Mouse (Mus musculus) testis, postnatal 14 days (tissue): ENCODE results near the gene Patj.

Experiments used
- DNase-seq: peaks from one replicate; pipeline ENCODE4 v3.0.0; 2021; ENCODE audit warnings: low spot score

Patj gene

DNA sequence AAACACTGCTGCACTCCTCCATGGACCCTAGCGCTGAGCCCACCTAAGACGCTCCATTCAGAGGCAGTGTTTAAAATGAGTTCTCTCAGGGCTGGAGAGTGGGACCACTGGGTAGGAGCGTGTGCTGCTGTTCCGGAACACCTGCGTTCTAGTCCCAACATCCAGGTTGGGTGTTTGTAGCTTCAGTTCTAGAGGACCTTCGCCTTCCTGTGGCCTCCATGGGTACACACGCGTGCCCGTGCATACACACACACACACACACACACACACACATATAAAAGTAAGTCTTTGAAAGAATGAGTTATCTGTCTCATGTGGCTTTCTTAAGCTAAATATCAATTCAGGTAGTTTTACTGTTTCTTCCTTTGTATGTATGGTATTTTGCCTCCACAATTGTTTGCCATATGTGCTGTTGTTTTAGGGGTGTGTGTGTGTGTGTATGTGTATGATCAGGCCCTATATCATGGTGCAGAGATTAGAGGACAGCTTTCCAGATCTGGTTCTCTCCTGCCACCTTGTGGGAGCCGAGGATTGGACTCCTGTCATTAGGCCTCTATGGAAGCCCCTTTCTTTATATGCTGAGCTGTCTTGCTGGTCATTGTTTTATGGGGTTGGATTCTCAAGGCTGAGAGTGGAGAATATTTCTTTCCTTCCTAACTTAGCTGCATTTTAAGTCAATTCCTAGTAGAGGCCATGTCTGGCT lies 49.0 kb downstream of the Patj start:
- DNase-seq = no peak

DNA sequence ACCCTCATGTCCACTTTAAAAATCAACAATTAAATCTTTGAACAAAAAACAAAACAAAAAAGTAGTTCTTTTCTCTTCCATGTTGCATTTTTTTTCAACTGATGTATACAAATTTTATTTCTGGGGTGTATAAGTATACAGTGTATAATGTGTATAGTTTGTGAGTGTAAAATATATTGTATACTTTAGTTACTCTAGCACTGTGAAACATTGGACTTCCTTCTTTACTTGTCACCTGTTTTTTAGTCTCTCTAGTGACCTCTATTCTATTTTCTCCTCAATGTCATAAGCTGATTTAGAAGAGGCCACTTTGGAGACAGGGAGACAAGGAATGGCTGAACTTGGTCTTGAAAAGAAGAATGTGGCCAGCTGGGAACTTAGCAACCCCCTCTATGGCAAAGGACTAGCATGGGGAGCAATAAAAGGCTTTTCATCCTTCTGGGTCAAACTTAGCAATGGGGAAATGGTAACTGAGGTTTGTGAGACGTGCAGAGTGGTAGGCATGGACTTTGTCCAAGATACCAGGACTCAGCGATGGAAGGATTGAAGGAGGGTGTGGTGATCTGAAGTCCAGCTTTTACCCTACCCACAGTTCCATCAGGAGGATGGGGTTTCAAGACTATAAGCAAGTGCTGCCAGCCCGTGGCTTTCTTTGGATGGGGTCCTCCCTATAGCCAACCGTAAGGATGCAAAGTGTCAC lies 54.1 kb downstream of the Patj start:
- DNase-seq = no peak

DNA sequence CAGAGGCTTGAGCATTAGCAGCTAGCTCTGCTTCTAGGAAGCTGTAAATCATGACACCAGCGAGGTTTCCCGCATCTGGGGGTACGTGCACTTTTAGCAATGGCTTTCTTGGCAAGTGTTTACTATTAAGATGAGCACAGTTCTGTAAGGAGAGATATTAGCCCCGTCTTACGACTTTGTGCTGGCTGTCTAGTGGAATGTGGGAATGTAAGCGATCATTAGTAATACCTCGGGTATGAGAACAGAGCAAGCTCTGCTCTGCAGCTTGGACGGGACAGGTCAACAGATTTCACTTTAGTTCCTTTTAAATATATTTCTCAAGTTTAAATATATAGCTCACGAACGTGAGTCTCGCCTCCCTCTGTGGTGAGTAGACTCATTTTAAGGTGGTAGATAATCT lies 54.7 kb downstream of the Patj start:
- DNase-seq = no peak

DNA sequence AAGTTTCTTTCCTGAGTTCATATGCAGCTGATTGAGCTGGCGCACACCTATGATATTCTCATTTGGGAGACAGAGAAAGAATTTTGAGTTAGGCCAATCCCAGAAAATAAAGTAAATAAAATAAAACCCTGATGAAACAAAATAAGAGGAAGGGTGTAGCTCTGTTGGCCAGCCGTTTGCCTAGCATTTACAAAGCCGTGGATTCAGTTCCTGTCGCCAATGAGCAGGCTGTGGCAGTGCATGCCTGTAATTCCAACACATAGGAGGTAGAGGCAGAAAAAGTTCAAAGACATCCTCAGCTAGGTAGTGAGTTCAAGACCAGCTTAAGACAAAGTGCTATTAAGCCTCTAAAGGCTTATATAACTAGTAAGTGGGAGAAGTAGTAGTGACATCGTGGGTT lies 55.2 kb downstream of the Patj start:
- DNase-seq = no peak

DNA sequence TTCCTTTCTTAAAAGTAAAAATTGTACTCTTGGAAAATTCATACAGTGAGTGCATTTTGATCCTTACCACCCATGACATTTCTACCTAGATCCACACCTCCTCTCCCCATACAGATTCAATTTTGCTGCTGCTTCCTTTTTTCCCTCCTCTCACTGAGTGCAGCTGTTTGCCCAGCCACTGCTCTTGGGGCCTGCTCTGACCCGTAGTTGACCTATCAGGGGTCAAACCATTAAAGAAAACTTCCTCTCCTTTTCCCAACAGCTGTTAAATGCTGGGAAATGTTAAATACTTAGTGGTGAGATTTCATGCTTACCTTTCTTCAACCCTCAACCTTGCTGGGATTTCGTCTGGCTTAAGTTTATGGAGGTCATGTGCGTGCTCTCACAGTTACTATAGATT lies 55.7 kb downstream of the Patj start:
- DNase-seq = no peak

DNA sequence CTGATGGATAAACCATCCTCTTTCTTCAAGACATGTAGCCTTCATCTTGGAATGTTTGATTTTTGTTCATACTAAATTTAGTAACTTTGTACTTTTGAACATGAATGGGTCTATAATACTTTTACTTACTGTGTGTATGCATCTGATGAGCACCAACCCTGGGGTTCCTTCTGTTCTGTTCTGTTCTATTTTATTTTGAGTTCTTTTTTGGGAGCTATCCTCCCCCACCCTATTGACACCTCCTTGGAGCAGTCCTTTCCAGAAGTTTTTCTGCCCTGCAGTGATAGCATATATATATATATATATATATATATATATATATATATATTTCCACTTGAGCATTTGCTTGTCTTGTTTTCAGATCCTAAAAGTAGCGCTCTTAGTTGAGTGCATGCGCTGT lies 57.1 kb downstream of the Patj start:
- no peak for DNase-seq

DNA sequence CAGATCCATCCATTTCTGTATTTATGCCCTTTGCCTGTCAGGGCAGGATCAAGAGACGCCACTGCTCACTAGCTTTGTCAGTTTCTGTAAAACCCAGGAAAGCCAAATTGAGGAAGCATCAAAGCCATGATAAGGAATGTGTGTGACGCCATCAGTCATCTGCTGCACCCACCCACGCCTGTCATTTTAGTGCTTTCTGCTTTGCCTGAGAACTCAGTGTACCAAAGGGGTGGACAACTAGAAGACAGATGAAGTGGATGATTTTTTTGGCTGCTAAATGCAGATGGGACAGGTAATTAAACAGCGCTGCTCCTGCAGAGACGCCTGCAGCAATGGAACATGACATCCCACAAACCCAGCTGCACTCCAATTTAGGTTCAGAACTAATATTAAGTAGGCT lies 57.6 kb downstream of the Patj start:
- DNase-seq = no peak

DNA sequence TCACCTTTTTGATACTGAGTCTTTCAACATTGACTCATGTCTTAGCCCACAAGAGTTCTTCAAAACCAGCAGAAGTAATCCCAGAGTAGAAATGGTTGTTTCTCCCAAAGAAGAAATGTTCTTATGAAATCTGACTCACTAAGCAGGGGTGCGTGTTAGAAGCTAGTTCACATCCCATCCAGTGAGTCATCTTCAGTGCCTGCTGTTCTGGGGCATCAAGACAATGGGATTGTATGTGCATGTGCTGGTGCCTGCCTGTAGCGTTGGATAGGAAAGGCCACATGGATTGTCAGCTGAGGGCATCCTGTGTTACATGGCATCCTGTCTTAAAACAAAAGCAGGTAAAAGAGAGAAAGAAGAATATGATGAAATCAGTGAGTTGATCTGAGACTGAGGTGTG lies 59.8 kb downstream of the Patj start:
- no peak for DNase-seq

DNA sequence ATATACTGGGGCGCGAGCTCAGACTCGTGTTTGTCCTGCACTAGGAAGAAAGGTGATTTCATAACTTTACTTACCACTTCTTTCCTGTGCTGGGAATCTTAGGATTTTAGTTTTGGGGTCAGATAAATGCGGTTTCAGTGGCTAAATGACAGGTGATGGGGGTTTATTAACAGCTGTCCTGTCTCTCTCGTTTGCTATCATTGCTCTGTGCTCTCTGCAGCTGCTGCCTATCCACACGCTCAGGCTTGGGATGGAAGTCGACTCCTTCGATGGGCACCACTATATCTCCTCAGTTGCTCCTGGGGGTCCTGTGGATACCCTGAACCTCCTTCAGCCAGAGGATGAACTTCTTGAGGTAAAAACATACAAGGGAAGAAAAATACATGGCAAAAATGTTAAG lies 60.3 kb downstream of the Patj start:
- no peak for DNase-seq

DNA sequence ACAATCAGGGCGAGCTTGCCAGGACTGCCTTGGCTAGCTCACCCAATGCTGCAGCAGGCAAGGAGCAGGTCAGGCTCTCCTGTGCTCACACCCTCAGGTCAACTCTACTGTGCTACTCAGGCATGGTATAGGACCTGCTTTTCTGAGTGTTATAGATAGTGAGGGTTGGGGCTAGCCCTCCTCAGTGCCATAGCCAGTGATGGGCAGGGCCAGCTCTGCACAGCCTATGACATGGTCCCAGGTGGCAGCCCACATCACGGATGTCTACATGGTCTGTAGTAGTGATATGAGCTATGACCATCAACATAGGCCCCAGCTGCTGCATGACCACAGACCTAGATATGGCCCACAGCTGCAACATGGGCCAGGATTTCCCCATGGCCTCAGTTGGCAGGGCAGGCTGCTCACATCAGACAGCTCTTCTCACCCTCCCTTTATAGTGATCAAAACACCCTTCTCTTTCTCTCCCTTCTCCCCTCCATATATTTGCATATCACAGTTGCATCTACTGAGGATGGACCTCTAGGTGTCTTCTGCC lies 66.3 kb downstream of the Patj start:
- DNase-seq = no peak

DNA sequence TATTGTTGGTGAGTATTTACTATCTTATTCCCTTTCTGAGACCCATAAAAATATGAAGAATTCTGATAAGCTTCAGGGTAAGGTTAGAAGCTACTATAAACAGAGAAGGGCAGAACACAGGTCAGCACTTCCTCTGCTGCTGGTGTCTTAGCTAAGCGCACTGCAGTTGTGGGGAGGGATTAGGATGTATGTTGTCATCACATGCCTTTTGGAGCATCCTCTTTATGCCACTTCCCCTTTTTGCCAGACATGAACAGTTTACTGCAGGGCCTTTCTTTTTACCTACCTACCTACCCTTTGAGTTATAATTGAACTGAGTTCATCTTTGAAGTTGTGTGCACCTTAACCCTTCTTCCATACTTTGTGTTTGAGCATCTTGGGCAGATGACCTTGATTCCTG lies 69.9 kb downstream of the Patj start:
- no peak for DNase-seq

DNA sequence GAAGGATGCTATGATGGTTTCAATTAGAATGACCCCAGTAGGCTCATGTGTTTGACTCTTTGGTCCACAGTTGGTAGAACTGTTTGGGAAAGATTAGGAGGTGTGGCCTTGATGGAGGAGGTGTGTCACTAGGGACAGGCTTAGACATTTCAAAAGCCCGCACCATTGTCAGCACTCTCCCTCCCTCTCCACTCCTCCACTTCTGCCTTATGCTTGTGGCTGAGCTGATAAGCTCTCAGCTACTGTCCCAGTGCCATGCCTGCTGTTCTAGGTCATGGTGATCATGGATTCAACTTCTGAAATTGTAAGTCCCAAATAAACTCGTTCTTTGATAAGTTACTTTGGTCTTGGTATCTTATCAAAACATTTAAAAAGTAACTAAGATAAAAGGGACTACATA lies 70.3 kb downstream of the Patj start:
- no peak for DNase-seq

DNA sequence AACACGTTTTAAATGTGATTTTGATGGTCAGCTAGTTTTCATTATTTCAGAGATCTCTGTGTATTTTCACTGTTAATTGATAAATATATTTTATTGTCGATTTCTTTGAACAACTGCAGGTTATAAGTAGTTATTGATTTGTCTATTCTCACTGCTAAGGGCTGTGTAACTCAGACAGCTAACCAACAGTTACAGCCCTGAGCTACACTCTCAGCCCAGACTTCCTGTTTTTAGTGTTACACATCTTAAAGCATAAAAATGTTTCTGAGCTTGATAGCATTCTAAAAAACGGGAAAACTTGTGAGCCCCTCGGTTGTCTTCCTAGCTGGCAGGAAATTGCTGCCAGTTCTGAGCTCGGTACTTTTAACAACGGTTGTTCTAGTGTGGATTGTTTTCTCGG lies 75.8 kb downstream of the Patj start:
- no peak for DNase-seq

DNA sequence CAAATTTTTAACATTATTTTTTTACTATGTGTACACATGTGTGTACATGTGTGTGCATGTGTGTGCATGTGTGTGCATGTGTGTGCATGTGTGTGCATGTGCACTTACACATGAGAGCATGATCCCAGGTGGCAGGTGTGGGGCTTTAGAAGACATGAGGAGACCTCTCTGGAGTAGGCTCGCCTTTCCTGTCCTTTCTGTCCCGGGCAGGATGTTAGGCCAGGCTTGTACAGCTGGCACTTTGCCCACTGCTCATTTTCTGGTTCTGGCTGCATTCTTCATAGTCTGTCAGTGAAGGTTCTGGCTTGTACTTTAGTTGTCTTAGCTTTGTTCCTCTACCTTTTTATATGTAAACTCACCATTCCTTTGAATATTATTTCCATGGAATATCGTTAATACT lies 77.9 kb downstream of the Patj start:
- DNase-seq = no peak

DNA sequence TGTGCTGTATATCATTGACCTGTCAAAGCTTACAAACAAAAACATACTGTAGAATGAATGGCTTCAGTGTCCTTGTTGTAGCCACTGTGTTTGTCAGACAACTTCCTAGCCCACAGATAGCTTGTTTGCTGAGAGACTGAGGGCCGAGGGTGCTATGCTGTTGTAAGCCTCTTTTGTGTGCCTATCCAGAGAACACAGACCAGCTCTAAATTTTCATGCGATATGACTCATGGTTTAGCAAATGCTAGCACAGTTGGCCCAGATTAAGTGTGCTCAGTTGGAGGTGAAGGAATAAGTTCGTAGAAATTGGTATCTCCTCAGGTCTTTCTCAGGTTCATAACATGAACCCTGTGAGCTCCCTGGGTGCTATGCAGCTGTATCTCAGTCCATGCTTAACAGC lies 82.4 kb downstream of the Patj start:
- no peak for DNase-seq

DNA sequence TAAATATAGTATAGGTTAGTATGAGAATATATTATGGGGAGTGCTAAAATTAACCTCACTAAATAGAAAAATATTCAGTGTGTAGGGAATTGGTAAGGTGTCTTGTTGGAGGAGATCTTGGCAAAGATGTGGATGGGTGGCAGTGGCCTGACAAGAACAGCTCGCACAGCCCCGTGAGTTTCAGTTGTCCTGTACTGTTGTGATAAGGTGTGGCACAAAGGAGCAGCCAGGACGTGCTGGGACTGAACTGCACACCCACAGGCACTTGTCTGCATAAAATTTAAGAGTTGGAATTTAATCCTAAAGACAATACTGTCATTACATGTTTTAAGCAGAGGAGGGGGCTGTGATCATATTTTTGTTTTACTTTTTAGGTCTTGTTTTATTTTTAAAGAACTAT lies 90.9 kb downstream of the Patj start:
- no peak for DNase-seq

DNA sequence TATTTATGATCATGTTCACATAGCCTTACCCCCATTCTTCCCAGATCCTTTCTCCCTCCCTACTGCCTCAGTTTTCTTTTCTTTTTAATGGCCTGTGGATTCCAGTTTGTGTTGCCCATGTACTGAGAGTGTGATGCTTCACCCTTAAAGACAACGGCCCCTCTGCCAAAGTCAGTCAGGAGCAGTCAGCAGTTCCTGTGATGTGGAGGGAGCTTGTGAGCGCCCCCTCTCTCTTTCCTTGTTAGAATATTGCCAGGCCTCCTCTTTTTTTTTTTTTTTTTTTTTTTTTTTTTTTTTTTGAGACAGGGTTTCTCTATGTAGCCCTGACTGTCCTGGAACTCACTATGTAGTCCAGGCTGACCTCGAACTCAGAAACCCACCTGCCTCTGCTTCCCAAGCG lies 91.3 kb downstream of the Patj start:
- no peak for DNase-seq

DNA sequence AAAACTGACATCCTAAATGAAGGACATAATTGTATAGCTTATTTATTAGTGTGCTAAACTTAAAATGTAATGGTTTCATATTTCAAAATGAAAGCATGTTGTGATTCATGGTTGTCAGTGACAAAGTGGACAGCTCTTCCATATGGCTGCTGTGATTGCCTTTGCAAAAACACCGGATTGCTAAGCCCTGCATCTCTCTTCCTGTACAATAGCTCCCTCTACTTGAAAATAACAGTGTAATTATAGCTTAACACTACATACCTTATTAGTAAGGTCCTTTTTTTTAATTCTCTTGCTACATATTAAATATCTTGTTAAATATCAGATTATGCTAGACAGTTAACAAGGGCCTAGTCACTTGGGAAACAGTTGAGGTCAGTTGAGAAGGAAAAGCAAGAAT lies 93.8 kb downstream of the Patj start:
- DNase-seq = no peak

DNA sequence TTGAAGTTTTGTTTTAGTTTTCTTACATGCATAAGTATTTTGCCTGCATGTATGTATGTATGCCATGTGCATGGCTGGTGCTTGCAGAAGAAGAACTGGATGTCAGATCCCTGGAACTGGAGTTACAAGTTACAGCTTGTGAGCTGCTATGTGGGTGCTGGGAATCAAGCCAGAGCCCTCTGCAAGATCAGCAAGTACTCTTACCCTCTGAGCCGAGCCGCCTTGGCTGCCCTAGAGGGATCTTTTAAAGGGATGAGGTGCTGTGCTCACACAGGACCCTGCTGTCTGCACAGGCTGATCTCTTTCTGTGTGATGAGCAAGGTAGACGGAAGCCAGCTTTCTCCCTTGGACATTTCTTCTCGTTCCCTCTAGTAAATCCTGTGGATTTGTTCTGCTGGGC lies 102.8 kb downstream of the Patj start:
- no peak for DNase-seq

DNA sequence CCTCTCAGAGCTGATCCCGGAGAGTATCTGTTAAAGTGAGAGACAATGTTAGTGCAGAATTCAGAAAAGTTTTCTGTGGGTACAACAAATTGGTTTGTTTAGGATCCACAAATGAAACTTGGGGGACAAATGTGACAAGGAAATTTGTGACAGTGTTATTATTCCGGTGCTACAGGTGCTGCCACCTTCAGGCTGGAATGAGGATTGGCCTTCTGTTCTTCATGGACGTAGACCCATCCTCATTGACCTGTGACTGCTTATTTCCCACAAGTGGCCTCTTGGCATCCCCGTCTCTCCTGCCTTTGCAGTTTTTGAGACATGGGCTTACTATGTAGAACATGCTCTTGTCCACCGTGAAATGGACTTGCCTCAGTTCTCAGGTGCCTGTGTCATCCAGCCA lies 104.6 kb downstream of the Patj start:
- DNase-seq = no peak

DNA sequence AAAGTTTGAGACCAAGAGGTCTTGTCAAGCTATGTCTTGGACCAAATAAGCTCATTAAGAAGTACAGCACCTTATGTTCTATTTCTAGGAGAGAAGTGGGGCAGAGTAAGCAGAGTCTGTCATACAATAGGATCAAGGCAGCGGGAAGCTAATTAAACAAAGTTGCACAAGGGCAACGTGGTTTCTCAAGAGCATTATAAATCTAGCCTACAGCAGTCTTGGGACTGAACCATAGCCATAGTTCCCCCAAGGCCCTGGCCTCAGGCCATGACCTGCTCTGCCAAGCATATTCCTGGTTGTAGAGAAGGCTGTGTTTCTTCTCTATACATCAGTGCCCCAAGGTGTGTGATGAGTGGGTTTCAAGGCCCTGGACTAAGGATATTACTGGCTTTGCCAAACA lies 105.3 kb downstream of the Patj start:
- peak; percentile 12 for DNase-seq

DNA sequence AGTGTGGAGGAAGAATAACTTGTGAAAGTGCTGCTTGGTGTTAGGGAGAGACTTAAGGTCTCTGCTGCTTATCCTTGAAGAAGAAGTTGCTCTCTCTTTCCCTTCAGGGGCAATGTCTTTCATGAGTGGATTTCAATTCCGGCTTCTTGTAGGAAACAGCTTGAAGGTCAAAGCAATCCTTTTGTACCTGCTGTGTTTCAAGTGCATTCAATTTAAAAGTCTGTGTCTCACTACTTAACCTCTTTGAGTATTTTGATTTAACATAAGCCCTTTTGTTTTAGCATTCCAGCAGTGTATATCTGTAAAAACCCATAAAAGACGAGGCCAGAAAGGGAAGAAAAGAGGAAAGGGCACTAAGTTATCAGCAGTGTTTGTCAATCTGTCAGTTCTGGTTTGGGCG lies 109.2 kb downstream of the Patj start:
- no peak for DNase-seq

DNA sequence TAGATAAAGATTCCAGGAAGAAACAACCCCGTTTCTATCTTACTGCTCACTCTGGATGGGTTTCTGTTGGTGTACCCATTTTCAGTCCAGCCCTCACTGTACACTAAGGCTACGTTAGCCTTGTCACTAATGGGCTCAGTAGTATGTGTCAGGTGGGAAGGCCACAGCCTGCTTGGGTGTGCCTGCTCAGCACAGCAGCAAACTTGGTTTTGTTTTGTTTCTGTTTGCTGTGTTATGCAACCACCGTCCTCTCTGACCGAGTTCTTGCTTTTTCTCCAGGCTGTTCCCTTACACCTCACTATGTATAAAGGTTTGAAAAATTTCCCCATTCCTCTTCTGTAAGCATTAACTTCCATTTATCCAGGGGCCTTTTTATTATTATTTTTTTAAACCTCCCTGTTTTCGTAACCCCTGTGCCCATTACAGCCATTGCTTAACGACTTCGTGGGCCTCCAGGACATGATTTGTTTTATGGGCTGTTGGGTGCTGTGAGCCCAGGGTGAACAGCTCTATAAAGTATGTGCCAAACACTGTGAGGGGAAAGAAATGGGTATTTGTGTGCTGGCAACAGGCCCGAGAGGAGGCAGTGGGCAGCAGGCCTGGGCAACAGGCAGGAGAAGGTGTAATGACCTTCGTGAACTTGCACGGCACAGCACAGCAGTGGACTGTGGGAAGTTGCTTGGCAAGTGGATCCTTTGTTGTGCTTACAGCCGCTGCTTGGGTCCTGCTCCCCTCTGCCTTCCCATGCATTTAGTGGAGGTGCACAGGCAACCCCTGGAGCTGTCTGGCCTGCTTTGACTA lies 113.1 kb downstream of the Patj start:
- DNase-seq = no peak
